Mouse (Mus musculus): Measurements from ENCODE around the gene 1700017B05Rik. TPM values are rescaled to one million over a fixed set of nuclear protein-coding genes. Genes with fewer than 3 reads are reported as not detected.

The 1700017B05Rik gene
- polyA plus RNA-seq (2017; shearing (Covaris generic)), result 30.1 TPM

GRCm38 (mm10) chr9:57261913-57262794 is at the start of gene 1700017B05Rik:
TSS of gene 1700017B05Rik (minus strand) at chr9:57262612.

DNA sequence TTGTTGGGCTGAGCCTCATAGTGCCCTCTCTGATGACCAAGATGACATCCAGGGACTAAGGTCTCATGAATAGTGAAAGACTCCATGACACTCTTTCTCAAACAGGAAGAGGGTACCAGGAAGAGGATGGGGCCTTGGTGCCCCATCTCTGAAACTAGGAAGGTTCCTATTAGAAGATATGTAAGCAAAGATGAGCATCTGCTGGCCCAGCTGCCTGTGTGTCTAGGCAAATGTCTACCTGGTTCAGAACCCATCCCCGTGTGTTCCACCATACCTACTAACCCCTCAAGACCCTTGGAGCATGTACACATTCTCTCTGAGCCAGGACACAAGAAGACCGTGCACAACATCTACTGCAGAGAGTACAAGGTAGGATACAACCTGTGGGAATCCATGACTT is 26.2 kb downstream of the 1700017B05Rik start, which contains the start of gene Trcg1:
Trcg1 (plus strand) TSS at position 301 of the 400 bp plus-strand sequence.

Other genes starting within 250 kb of the 1700017B05Rik start
- gene Sin3a, start 190.6 kb downstream of the 1700017B05Rik start, polyA plus RNA-seq (2017; shearing (Covaris generic)), result 55.3 TPM
- 96.5 TPM for gene Man2c1, start 131.9 kb downstream of the 1700017B05Rik start, polyA plus RNA-seq (2017; shearing (Covaris generic))
- 37.3 TPM for gene Neil1, start 114.3 kb downstream of the 1700017B05Rik start, polyA plus RNA-seq (2017; shearing (Covaris generic))
- gene Commd4, start 104.3 kb downstream of the 1700017B05Rik start, polyA plus RNA-seq (2017; shearing (Covaris generic)), result 351 TPM
- not detected for gene Trcg1, start 26.1 kb downstream of the 1700017B05Rik start, polyA plus RNA-seq (2017; shearing (Covaris generic))
- gene Ppcdc, start 177.5 kb upstream of the 1700017B05Rik start, polyA plus RNA-seq (2017; shearing (Covaris generic)), result 181 TPM
- gene Scamp5, start 205.4 kb upstream of the 1700017B05Rik start, polyA plus RNA-seq (2017; shearing (Covaris generic)), result 0.14 TPM
- not detected for gene Rpp25, start 241.4 kb upstream of the 1700017B05Rik start, polyA plus RNA-seq (2017; shearing (Covaris generic))

Data from CD4-positive, CD25-positive, alpha-beta regulatory T cell, adult 9 weeks (primary cell).